Mouse (Mus musculus) layer of hippocampus, postnatal 36 days (tissue): ENCODE measurements at regions not wholly inside any gene's neighbourhood (a gene's known extent, or its start where the extent isn't known, plus 50 kb on each side); places are given as distances from the start of the nearest gene placed in this dataset.
"Not testable (repeated sequence)": the region's sequence is repeated elsewhere in the genome, so short reads cannot be mapped to it uniquely, and the experiment has no call there.

Experiments used
- DNase-seq, 2 experiments: peaks; one replicate each; pipeline ENCODE4 v3.0.0; 2022

- no peak for DNase-seq
These were observed 256.4 kb downstream of the Sema3d start for GRCm38 (mm10) chr5:12639549-12639948.

GRCm38 (mm10) chr5:12646269-12646668, 263.1 kb downstream of the Sema3d start:
- DNase-seq = no peak

DNA sequence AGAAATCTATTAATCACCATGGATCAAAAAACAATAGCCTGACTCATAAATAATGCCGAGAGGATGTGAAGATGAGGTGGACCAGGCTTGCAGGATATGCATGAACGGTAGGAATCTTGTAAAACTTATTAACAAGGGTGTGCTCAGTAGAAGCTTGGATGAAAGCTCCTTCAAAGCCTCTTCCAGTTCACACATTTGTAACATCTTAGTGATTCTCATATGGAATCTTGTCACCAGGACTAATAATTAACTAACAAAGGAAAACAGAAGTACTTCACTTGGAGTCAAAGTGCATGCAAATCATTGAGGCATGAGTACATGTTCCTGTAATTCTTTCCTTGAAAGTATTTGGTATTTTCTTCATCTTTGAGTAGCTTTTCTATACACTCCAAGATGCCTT, 290.5 kb downstream of the Sema3d start:
- no peak for DNase-seq

- DNase-seq = no peak
These were observed 290.9 kb downstream of the Sema3d start for GRCm38 (mm10) chr5:12674134-12674533.

DNA sequence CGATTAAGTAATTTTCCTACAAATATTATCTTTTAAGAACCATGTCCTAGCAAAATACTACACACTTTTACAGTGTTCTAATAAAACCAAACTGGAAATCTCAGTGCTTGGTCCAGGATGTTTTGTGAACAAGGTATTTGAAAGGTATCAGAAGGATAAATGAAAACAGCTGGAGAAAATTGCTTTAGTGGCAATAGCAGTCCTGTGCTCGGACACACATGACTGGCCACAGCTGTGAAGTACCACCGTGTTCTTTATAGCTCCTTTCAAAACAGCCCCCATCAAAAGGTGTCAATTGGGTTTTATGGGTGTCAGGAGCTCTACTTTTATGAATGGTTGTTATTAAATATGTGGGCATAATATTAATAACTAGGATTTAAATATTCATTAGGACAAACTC, 293.5 kb downstream of the Sema3d start:
- DNase-seq = no peak

GRCm38 (mm10) chr5:12714894-12715293, 331.7 kb downstream of the Sema3d start:
- DNase-seq = no peak

- no peak for DNase-seq
These were observed 368.3 kb downstream of the Sema3d start for GRCm38 (mm10) chr5:12751514-12751913.

DNA sequence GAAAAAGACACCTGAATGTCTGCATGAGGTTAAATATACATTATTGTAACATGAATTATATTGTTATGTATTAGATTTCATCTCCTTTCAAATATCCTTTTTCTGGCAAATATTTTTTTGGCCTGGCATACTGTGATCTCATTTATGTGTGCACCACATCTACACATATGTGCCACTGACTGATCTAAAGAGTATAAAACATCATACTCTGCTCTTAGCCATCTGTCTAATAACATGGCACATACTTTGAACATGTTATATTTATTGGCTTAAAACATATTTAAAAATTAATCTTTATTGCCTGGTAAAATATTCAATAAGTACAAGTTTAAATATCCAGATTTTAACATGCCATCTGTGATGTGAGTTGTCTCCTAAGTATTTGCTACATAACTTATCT, 365.6 kb upstream of the Sema3a start:
- DNase-seq = no peak

- DNase-seq = no peak
These were observed 357.8 kb upstream of the Sema3a start for GRCm38 (mm10) chr5:12767383-12767782.

DNA sequence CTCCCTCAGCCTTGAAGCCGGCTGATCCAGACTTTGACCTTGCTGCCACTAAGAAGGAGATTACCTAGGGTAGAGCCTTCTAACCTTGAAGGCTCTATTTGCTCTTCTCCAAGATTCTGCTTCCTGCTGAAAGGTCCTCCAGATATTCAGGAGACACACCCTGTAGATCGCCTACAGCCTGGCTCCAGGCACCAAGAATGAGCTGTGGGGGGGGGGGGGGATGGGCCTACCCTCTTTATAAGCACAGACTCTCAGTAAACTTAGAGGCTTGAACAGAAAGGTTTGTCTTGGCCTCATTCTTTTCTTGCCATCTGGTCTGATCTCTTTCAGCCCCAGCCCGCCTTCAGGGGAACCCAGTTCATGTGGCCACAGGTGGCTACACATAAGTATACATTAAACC, 342.5 kb upstream of the Sema3a start:
- no peak for DNase-seq

GRCm38 (mm10) chr5:12808729-12809128, 316.5 kb upstream of the Sema3a start:
- no peak for DNase-seq

DNA sequence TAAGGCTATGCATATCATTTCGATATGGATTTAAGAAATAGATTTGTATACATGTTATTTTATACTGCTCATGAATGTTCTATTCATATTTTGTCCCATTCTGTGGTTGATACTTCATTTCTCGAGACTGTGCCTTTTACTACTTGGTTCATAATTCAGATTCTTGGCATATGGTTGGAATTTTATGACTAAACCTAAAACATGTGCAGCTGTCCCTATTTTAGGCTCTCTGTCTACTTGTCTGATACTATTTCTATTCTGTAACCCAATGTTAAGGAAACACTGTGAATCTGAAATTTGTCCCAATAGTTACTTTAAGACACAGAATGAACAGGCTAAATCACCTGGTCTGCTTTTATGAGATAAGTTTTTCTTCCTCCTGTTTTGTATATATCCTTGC, 315.3 kb upstream of the Sema3a start:
- DNase-seq = no peak

DNA sequence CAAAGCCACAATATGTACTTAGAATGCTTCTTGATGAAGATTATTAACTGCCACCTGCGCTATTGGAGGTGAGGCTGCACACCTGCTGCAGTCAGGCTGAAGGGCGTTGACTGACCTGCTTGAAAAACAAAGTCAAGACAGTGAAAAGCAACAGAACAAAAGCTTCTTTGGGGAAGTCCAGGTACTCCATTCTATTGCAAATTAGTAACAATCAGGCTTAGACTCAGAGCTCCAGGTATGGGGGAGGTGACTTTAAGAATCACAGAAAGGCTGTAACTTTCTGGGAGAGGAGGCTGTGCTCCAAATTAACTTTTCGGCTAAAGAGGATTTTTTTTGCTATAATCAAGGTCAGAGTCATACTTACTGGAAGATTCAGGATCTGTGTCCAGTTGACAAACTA, 278.0 kb upstream of the Sema3a start:
- not testable (repeated sequence) for DNase-seq

GRCm38 (mm10) chr5:12856869-12857268, 268.3 kb upstream of the Sema3a start:
- peak in 1 of 2 experiments; percentile 2 for DNase-seq

DNA sequence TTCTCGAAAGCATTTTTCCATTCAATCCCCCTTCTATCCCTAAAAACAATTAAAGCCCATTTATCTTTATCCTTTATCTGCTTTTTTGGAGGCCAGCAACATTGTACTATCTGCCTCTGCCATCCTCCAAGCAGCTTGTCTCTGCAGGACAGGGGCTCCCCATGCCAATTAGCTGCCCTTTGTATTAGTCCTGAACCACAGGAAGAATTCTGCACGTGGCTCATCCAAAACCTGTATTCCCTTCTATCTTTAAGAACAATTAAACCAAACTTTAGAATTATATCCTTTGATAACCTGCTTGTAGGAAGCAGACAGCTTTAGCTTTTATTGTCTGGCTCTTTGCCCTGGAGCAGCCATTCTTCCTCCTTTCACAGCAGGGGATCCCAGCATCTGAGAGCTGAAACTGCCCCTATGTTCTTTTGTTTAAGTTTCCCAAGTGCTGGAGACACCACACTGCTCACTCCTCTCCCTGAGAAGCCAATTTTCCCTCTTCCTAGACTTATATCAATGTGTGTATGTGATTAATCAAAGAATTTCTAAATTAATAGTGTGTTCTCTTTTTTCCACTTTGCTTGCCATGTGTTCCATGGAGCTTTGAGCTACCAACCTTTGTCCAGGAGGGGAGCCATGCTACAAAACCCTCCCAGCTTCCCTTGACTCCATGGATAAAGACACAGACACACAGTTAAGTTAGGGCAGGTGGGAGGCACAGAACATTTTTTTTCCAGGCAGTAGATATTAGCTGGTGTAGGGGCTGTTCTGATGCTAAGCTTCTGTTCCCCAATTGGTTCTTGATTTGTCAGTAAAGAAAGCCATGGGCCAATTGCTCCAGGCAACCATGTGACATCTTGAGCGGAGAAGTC, 256.6 kb upstream of the Sema3a start:
- no peak for DNase-seq

DNA sequence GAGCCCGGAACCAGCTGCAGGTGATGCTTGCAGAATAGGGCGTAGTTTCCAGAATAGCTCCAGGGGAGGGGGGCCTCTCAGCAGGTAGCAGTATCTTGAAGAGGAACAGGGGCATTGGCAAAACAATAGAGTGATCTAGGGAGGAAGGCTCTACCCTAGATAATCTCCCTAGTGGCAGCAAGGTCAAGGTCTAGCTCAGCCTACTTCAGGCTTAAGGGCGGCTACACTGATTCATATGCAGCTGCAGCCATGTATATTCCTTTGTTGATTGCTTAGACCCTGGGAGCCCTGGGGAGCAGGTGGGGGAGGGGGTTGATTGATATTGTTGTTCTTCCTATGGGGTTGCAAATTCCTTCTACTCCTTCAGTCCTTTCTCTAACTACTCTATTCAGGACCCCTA, 252.3 kb upstream of the Sema3a start:
- no peak for DNase-seq

DNA sequence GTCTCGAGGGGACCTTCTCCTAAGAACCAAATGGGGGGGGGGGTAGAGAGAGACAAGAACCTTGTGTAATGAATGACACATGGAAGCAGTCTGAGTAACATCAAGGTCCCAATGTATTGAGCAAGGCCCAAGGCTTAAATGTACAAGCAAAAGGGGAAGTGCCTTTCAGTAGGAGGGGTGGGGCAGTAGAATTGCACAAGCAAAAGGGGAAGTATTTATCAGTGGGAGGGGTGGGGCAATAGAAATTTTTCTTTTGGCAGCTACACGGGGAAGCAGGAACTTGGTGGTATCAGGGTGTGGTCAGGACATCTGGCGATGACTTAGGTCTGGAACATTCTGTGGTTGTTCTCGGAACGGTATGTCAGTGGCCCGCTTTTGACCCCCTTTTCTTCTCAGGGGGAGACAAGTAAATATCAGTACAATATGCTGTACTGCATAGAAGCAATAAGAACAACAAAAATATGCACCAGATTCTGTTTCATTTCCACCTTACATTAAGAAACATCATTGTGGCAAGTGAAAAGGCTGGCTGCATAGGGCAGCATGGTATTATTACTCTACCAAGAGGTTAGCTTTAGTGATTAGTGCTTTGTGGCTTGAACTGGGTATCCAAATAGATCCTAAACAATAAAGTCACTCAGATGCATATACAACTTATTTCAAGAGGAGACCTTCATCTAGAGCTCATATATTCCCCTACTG, 247.5 kb upstream of the Sema3a start:
- no peak for DNase-seq

- DNase-seq = no peak
These were observed 232.9 kb upstream of the Sema3a start for GRCm38 (mm10) chr5:12892333-12892732.

GRCm38 (mm10) chr5:12894638-12895037, 230.6 kb upstream of the Sema3a start:
- DNase-seq = no peak

DNA sequence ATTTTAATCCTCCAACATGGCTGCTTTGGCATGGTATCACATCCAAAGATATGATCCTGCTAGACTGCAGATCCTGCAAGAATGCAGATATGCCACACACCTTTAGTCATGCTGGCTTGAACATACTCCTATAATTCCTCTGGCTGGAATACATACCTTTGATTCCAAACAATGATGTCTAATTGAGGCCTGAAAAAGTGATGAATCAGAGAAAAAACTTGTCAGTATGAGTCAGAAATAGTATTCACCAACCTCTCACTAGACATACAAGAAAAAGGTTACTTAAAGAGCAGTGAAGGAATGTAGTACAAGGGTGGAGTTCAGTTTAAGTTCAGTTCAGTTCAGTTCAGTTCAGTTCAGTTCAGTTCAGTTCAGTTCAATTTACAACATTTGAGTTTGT, 214.5 kb upstream of the Sema3a start:
- DNase-seq = no peak

DNA sequence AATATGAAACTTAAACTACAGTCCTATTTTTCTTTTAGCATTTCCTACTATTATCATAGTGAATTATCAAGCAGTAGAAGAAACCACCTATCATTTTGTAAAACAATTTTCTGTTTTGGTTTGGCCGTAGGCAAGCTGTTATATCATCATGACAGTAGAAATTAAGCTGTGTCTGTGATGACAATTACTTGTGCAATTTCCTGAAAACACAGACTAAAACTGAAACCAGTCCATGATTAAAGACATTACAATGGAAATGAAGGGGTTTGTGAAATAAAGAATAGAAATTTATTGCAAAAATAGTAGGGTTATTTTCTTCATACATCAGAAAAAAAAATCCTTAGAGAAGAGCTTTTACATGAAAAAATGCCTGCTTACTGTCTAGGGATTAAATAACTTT, 210.8 kb upstream of the Sema3a start:
- no peak for DNase-seq

- no peak for DNase-seq
These were observed 205.9 kb upstream of the Sema3a start for GRCm38 (mm10) chr5:12919335-12919734.

- DNase-seq = no peak
These were observed 202.3 kb upstream of the Sema3a start for GRCm38 (mm10) chr5:12922889-12923288.

DNA sequence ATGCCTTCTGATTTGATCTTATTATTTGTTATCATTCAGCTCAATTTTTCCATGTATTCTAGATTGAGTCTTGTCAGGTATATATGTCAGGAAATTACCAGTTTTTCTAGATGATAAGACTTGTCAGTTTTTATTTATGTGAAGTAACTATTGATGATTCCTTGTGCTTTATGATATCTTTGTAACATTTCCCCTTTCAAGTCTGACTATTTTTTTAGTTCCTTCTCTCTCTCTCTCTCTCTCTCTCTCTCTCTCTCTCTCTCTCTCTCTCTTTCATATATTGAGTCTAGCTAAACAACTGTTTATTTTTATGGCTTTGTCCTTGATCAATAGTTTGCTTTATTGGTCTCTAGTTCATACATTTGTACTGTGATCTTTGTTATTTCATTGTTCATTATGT, 199.7 kb upstream of the Sema3a start:
- DNase-seq = no peak
